Mouse (Mus musculus): ENCODE data around the gene Hist4h4.
A peak's percentile ranks its signal among the peaks of the same experiment; 100 is the strongest.

Gene Hist4h4

GRCm38 (mm10) chr6:136803739-136804633 lies at the start of gene Hist4h4:
TSS of gene Hist4h4 (minus strand) at chr6:136804415.
- DNase-seq (ENCODE audit: low read depth, low spot score): peak; percentile 99

GRCm38 (mm10) chr6:136852762-136853161 lies 48.5 kb upstream of the Hist4h4 start:
- DNase-seq (ENCODE audit: low read depth, low spot score): no peak

DNA sequence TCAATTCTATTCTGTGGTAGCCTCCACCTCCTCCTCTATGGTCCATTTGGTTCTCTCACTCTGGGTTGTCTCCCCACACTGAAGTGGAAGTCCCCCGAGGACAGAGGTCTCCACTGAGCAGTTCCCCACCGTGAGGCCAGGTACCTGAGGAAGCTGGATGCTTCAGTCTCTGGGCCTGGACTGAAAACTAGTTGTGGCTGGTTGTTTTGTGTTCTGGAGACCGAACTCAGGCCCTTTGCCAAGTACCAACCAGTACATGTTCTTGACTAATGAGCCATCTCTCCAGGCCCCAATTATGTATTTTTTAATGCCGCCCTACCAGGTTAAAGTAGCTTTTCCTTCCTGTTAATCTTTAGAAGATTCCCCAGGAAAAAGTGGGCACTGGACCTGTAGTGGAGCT lies 48.1 kb upstream of the Hist4h4 start:
- DNase-seq (ENCODE audit: low read depth, low spot score): no peak

DNA sequence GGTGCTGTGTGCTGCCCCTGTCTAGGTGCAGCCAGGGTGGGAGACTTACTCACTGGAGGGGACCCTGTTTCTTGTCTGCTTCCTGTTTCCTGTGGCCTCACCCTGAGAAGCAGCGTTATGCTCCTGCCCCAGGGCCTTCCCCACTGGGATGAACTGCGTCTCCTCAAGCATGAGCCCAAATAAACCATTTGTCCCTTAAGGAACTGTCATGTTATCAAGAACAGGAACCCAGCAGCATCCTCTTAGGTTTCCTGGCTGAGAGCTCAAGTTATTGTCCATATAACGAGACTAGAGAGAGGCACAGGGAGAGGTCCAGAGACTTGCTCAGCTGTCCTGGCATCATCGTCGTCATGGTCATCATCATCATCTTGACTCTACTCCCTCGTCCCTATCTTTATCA lies 46.1 kb upstream of the Hist4h4 start:
- DNase-seq (ENCODE audit: low read depth, low spot score): no peak

DNA sequence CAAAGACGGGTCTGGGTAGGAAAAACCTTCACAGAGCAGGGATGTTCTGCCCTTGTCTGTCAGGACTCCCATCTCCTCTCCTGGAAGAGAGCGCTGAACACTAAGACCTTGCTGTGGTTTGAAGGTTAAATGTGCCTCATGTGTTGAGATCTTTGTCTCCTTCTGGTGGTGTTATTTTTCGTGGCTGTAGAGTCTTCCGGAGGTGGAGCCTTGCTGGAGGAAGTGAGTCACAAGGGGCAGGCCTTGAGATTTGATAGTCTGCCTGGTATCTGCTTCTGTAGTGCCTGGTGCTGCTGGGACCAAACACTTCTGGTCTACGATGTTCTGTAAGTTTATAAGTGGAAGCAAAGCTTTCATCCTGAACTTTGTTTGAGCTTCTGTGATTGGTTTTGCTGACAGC lies 44.8 kb upstream of the Hist4h4 start:
- no peak for DNase-seq (ENCODE audit: low read depth, low spot score)

GRCm38 (mm10) chr6:136848399-136848798 lies 44.2 kb upstream of the Hist4h4 start:
- DNase-seq (ENCODE audit: low read depth, low spot score): no peak

DNA sequence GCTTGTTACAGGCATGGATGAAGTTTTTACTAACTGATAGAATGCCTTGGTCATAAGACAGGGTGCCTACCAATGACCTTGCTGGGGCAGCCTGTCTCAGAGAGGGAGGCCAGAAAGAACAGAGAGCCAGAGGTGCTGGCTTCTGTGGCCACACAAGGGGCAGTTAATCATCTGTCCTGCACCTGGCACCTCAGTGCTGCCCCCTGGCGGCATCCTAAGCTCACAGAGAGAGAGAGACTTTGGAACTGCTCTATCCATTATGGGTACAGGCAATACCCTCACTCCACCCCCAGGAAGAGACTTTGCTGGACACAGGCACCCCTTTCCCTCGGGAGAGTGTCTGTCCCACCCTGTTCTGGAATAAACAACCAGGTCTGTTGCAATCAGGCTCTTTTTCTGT lies 43.6 kb upstream of the Hist4h4 start:
- DNase-seq (ENCODE audit: low read depth, low spot score): peak; percentile 56

DNA sequence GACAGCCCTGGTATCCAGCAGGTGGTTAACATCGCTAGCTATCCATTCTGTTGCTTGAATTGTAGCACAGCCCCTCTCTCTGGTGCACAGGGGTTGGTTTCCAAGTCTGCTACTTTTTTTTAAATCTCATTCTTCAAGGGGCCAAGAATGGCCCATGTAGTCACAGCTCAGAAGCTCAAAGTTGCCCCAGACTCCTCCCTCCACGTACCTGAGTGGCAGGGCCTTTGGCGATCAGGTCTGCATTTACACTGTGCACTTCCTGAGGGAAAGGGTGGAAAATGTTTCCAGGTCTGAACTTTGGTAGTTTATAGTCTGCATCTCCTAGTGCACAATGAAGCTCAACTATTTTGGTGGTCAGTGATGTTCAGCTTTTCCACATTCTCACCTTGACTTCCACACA lies 43.1 kb upstream of the Hist4h4 start:
- no peak for DNase-seq (ENCODE audit: low read depth, low spot score)

GRCm38 (mm10) chr6:136845706-136846480 lies 41.7 kb upstream of the Hist4h4 start:
- no peak for DNase-seq (ENCODE audit: low read depth, low spot score)

DNA sequence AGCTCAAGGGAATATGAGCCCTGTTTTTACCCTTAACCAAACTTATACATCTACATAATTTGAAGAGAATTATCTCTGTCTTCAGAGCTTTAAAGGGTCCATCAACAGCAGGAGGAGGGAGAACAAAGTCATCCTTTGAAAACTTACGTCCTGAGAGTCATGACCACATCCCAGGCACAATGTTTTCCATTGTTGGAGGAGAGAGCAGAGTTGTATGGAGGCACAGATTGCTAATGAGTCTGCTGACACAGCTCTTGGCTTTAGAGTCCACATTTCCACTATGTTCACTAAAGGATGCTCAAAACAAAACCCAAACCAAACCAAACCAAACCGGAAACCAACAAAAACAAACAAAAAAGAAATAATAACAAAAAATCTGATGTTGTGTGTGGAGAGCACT lies 40.7 kb upstream of the Hist4h4 start:
- no peak for DNase-seq (ENCODE audit: low read depth, low spot score)

GRCm38 (mm10) chr6:136837323-136837722 lies 33.1 kb upstream of the Hist4h4 start:
- DNase-seq (ENCODE audit: low read depth, low spot score): no peak

DNA sequence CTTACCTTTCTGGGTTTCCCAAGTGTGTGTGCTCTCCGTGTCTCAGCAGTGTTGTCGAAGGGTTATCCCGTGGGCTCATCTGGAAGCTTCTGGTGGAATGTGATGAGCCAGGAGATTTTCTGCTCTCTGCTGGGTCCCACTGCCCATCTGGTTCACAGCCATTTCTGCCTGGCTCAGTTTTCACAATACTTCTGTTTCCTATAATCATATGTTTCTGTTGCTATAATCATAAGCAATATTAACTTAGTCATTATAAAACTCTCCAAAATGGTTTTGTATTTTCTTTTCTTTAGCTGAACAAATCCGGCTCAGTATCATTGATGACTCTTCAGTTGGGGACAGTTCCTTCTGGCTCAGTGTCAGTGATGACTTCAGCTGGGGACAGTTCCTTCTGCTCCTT lies 31.1 kb upstream of the Hist4h4 start, which contains the start of gene Smco3:
Gene Smco3 (minus strand): TSS at position 101 of the 400 bp plus-strand sequence.
- DNase-seq (ENCODE audit: low read depth, low spot score): no peak

DNA sequence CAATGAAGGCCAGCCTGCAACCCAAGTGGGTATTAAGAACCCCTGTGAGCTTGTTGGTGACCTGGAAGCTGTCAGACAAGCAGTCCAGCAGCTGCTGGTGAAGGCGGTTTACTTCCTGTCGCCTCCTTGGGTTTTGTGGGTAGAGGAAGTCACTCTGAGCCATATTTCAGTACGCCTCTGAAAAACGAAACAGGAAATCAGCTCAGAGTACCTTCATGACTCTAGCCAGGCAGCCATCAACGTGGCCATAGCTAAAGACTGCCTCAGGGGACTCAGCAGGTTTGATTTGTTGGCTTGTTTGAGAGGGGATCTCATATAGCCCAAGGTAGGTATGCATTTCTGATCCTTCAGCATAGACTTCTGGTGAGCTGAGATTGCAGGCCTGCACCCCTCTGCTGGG lies 27.5 kb upstream of the Hist4h4 start:
- DNase-seq (ENCODE audit: low read depth, low spot score): no peak

DNA sequence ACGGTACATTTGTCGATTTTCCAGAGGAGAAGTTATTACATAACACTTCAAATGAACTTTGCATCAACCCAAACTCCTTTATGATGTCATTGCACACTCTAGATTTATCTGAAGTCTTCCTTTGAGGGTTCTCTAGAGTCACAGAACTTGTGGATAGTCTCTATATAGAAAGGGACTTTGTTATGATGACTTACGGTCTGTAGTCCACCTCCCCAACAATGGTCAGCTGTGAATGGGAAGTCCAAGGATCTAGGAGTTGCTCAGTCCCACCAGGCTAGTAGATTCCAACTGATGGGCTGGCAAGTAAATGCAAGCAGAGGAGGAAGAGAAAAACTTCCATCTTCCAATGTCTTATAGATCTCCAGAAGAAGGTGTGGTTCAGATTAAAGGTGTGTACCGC lies 24.5 kb upstream of the Hist4h4 start:
- no peak for DNase-seq (ENCODE audit: low read depth, low spot score)

DNA sequence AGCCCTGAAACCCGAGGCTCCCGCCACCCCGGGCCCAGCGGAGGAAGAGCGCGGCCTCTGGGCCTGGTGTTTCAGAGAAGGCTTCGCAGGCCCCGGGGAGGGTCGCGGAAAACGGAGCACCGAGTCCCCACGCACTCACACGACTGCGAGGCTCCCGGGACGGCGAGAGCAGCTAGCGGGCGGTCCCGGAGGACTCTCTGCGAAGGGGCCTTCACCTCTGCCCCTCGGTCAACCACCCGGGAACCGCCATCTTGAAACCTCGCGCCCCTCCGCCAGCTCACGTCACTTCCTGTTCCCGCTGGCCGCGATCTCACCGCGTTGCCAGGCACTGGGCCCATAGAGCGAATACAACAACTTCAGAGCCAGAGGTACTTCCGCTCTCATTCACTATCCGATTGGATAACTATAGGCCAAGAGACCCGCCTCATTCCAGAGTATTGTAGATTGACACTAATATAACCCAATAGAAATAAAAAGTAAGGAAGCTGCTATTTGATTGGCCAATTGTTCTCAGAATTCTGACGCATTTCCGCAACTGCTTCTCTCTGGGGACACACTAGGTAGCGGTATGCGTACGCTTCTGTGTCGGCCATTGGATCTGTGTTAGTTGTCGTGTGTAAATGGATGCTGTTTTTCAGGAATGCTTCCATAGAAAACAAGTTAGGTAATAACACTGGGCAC lies 23.8 kb upstream of the Hist4h4 start, which contains the start of gene Wbp11:
Gene Wbp11 (minus strand): TSS at position 353 of the 681 bp plus-strand sequence.
- DNase-seq (ENCODE audit: low read depth, low spot score): peak; percentile 99

DNA sequence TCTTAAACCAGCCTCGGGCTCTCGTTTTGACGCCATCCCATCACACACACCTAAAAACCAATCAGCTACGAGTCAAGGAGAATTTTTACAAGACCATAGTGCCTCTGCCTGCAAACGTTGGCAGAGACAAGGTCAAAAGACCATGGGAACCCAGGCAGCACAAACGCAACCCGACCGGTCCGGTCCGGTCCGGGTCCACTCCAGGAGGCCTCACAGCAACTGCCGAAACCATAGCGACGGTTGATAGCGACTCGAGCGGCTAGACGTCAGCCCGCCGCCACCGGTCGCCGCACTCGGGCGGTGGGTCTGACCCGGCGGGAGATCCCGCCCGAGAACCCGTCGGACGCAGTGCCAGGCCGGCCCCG lies 23.3 kb upstream of the Hist4h4 start, which contains the start of gene BC049715:
Gene BC049715 (plus strand): TSS at position 111 of the 365 bp plus-strand sequence.
- peak; percentile 61 for DNase-seq (ENCODE audit: low read depth, low spot score)

GRCm38 (mm10) chr6:136827116-136827515 lies 22.9 kb upstream of the Hist4h4 start:
- DNase-seq (ENCODE audit: low read depth, low spot score): no peak

DNA sequence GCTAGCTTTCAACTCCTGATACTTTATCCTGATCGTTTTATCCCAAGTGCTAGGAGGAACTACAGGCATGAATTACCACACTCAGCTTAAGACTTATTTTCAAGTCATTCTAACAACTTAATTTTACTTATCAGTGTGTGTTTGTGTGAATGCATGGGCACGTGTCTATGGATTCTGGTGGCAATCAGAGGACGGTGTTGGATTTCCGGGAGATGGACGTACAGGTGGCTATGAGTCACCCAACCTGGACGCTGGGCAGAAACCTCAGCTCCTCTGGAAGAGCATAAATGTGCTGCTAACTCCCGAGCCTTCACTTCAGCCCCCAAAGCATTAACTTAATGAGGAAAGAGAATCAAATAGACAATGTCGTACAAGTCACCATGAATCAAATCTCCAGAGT lies 20.8 kb upstream of the Hist4h4 start:
- DNase-seq (ENCODE audit: low read depth, low spot score): no peak

- DNase-seq (ENCODE audit: low read depth, low spot score): no peak
Measured at GRCm38 (mm10) chr6:136821086-136821485, 16.9 kb upstream of the Hist4h4 start.

GRCm38 (mm10) chr6:136820381-136820780 lies 16.2 kb upstream of the Hist4h4 start:
- DNase-seq (ENCODE audit: low read depth, low spot score): no peak

GRCm38 (mm10) chr6:136817549-136817948 lies 13.3 kb upstream of the Hist4h4 start:
- DNase-seq (ENCODE audit: low read depth, low spot score): no peak

GRCm38 (mm10) chr6:136816826-136817225 lies 12.6 kb upstream of the Hist4h4 start:
- no peak for DNase-seq (ENCODE audit: low read depth, low spot score)
